9 mouse cellular contexts compared by ENCODE assay signal in genomic region chr11:69706775-69707479, GRCm38 (mm10). TPM values are rescaled to one million over a fixed set of nuclear protein-coding genes. Genes with fewer than 3 reads are reported as not detected.
DNase-seq lines count a peak whose midpoint lies in the region; ATAC-seq and TF ChIP-seq lines count a peak whose summit lies in the region.
"Had no signal": no experiment of that assay in that cellular context is flagged by ENCODE, and none has a peak within 500 bp of the region (broad histone marks: within the 10 kb centered on the region; RNA-seq: fewer than 3 reads in every experiment).

No protein-coding gene starts in this region.

- ATAC-seq in Patski = peak; percentile 21
- no peak for ATAC-seq in forebrain, postnatal 0 days

- TF ChIP-seq CTCF in Patski (IDR thresholded peaks at IDR 0.05) = no peak
- TF ChIP-seq CTCF in cerebellum, adult 2 months (IDR thresholded peaks at IDR 0.05; ENCODE audit: borderline replicate concordance, insufficient read depth, low read depth, low read length) = no peak
- TF ChIP-seq CTCF in forebrain, postnatal 0 days (IDR thresholded peaks at IDR 0.05; ENCODE audit: low read depth) = no peak

- POLR2A ChIA-PET in Patski (lab: Charles Lee) = interaction anchor here (0.6 to 1.3 kb wide), 2 partner anchors 13 to 70 kb away, joined by 7 to 8 read pairs; no protein-coding TSS in a partner anchor

- peak overlapping the region; percentile 3 for H3K27ac ChIP-seq in cerebellum, adult 2 months (ENCODE audit: insufficient read depth, low read length)
- H3K27ac ChIP-seq in forebrain, postnatal 0 days (ENCODE audit: low read depth, low read length) = no peak overlapping the region
- H3K27ac ChIP-seq: limb, embryonic 15.5 days had no signal

- no peaks in the 10 kb centered on the region for H3K27me3 ChIP-seq in Patski
- no peaks in the 10 kb centered on the region for H3K27me3 ChIP-seq in cerebellum, adult 2 months (ENCODE audit: control insufficient read depth, insufficient read depth, low read length)
- H3K27me3 ChIP-seq in forebrain, postnatal 0 days (ENCODE audit: insufficient read depth, low read length) = no peaks in the 10 kb centered on the region
- H3K27me3 ChIP-seq: limb, embryonic 15.5 days had no signal

- no peak overlapping the region for H3K9ac ChIP-seq in forebrain, postnatal 0 days
- H3K9ac ChIP-seq: limb, embryonic 15.5 days had no signal

- CTCF ChIA-PET in Patski (lab: Charles Lee) = interaction anchor here (1.0 to 1.3 kb wide), 3 partner anchors 11 to 25 kb away, joined by 3 to 5 read pairs (median 4); partner anchors contain the start of gene Senp3

- TF ChIP-seq POLR2A in cerebellum, adult 2 months (IDR thresholded peaks at IDR 0.05; ENCODE audit: borderline replicate concordance, insufficient read depth, low read length) = peak; percentile 26; the same call in 1 of the 2 replicates

- no peak overlapping the region for H3K4me3 ChIP-seq in cerebellum, adult 2 months (replicated peaks; ENCODE audit: insufficient read depth, low read depth, low read length)
- H3K4me3 ChIP-seq in forebrain, postnatal 0 days (ENCODE audit: low read depth, low read length) = no peak overlapping the region
- H3K4me3 ChIP-seq: limb, embryonic 15.5 days had no signal

- no peaks in the 10 kb centered on the region for H3K36me3 ChIP-seq in forebrain, postnatal 0 days (ENCODE audit: insufficient read depth)
- H3K36me3 ChIP-seq: limb, embryonic 15.5 days had no signal

- peak; percentile 51 to 62 for DNase-seq in layer of hippocampus, postnatal 10 days (ENCODE audit: low spot score in 2 of 2)
- DNase-seq in layer of hippocampus, adult 8-10 months (ENCODE audit: low spot score in 2 of 2) = no peak
- DNase-seq in Patski (ENCODE audit: low read depth, low spot score) = no peak
- DNase-seq in cerebellum, adult 2 months = peak; percentile 98 to 99
- peak; percentile 72 to 80 for DNase-seq in heart, postnatal 36 days
- peak; percentile 61 for DNase-seq in testis, postnatal 14 days (ENCODE audit: low spot score)
- DNase-seq in spleen, postnatal 14 days (ENCODE audit: low spot score in 2 of 2) = no peak
- DNase-seq in forebrain, postnatal 0 days = no peak

- intact Hi-C loops in heart, postnatal 36 days (cut with DNase I) = no loop called here

- no peak overlapping the region for H3K4me2 ChIP-seq in forebrain, postnatal 0 days (ENCODE audit: low read depth)
- H3K4me2 ChIP-seq: limb, embryonic 15.5 days had no signal

- peaks cover 34% of the 10 kb centered on the region for H3K4me1 ChIP-seq in cerebellum, adult 2 months (ENCODE audit: control insufficient read depth, insufficient read depth, low read length)
- H3K4me1 ChIP-seq in forebrain, postnatal 0 days (ENCODE audit: insufficient read depth) = 0 out of 2 replicates have a peak, but pooled peaks cover 2% of the 10 kb centered on the region

- H3K9me3 ChIP-seq in forebrain, postnatal 0 days (ENCODE audit: low read length) = no peaks in the 10 kb centered on the region
- H3K9me3 ChIP-seq: limb, embryonic 15.5 days had no signal

- in situ Hi-C loops in Patski (cut with MboI; ENCODE audit: low pct_unique_long_range_greater_than_20kb) = no loop called here

- 4% methylated on average over 6 of the region's 6 CpGs for WGBS in cerebellum, adult 2 months
- 44% methylated on average over 6 of the region's 6 CpGs for WGBS in forebrain, postnatal 0 days

RNA-seq across cellular contexts. Expression of gene Tnfsfm13, which starts 11.0 kb away (rescaled TPM):
- under 1 TPM; 0.69 to 0.76 TPM for total RNA-seq in layer of hippocampus, postnatal 10 days (2021)
- 1 to 10 TPM in 3 of 4 experiments, under 1 TPM in 1; 0.83 to 2.2 (median 1.3) TPM for total RNA-seq in layer of hippocampus, adult 8-10 months (2022)
- polyA plus RNA-seq in Patski (2021) = 7.2 TPM
- 3.3 and 4.2 TPM in 2 replicates for polyA plus RNA-seq in cerebellum, adult 2 months (2012; rRNA removed)
- 1 to 10 TPM; 4.4 to 4.6 TPM for total RNA-seq in heart, postnatal 36 days (2021)
- total RNA-seq in forebrain, postnatal 0 days (2014; rRNA removed) = 0.95 and 4.4 TPM in 2 replicates
- polyA plus RNA-seq in forebrain, postnatal 0 days (2015; fragmentation: Nextera tagmentation; extraction: Ambion mirVana) = 1.4 and 2.1 TPM in 2 replicates

RNA-seq across cellular contexts. Expression of gene Tnfsf12, which starts 11.3 kb away (rescaled TPM):
- total RNA-seq in layer of hippocampus, postnatal 10 days (2021) = 1 to 10 TPM; 6.7 to 8.3 TPM
- 10 to 100 TPM in 3 of 4 experiments, 1 to 10 TPM in 1; 9.5 to 17.3 (median 14.4) TPM for total RNA-seq in layer of hippocampus, adult 8-10 months (2022)
- 26.6 TPM for polyA plus RNA-seq in Patski (2021)
- polyA plus RNA-seq in cerebellum, adult 2 months (2012; rRNA removed) = 31.2 and 35.3 TPM in 2 replicates
- total RNA-seq in heart, postnatal 36 days (2021) = 10 to 100 TPM; 16.3 to 21.0 TPM
- total RNA-seq in forebrain, postnatal 0 days (2014; rRNA removed) = 3.3 and 6.7 TPM in 2 replicates
- 4.3 and 7.4 TPM in 2 replicates for polyA plus RNA-seq in forebrain, postnatal 0 days (2015; fragmentation: Nextera tagmentation; extraction: Ambion mirVana)

RNA-seq across cellular contexts. Expression of gene Tnfsf13, which starts 21.3 kb away (rescaled TPM):
- total RNA-seq in layer of hippocampus, postnatal 10 days (2021) = 1 to 10 TPM; 1.1 to 1.2 TPM
- total RNA-seq in layer of hippocampus, adult 8-10 months (2022) = 1 to 10 TPM; 2.9 to 3.8 (median 3.2) TPM
- 5.0 TPM for polyA plus RNA-seq in Patski (2021)
- polyA plus RNA-seq in cerebellum, adult 2 months (2012; rRNA removed) = 4.8 and 4.9 TPM in 2 replicates
- total RNA-seq in heart, postnatal 36 days (2021) = 1 to 10 TPM; 1.4 to 2.4 TPM
- 1.3 TPM in 1 of 2 replicates, not detected in the other for total RNA-seq in forebrain, postnatal 0 days (2014; rRNA removed)
- 0.48 and 0.61 TPM in 2 replicates for polyA plus RNA-seq in forebrain, postnatal 0 days (2015; fragmentation: Nextera tagmentation; extraction: Ambion mirVana)

RNA-seq across cellular contexts. Expression of gene Senp3, which starts 25.0 kb away (rescaled TPM):
- total RNA-seq in layer of hippocampus, postnatal 10 days (2021) = 10 to 100 TPM; 88.0 to 98.7 TPM
- 100 to 1,000 TPM in 3 of 4 experiments, 10 to 100 TPM in 1; 82.9 to 123 (median 105) TPM for total RNA-seq in layer of hippocampus, adult 8-10 months (2022)
- 116 TPM for polyA plus RNA-seq in Patski (2021)
- 110 and 152 TPM in 2 replicates for polyA plus RNA-seq in cerebellum, adult 2 months (2012; rRNA removed)
- total RNA-seq in heart, postnatal 36 days (2021) = 10 to 100 TPM; 30.4 to 31.8 TPM
- total RNA-seq in forebrain, postnatal 0 days (2014; rRNA removed) = 79.2 and 82.4 TPM in 2 replicates
- 60.6 and 77.6 TPM in 2 replicates for polyA plus RNA-seq in forebrain, postnatal 0 days (2015; fragmentation: Nextera tagmentation; extraction: Ambion mirVana)

RNA-seq across cellular contexts. Expression of gene Eif4a1, which starts 34.7 kb away (rescaled TPM):
- 100 to 1,000 TPM; 492 to 501 TPM for total RNA-seq in layer of hippocampus, postnatal 10 days (2021)
- 100 to 1,000 TPM; 319 to 328 (median 325) TPM for total RNA-seq in layer of hippocampus, adult 8-10 months (2022)
- polyA plus RNA-seq in Patski (2021) = 592 TPM
- polyA plus RNA-seq in cerebellum, adult 2 months (2012; rRNA removed) = 316 and 321 TPM in 2 replicates
- 100 to 1,000 TPM; 188 to 222 TPM for total RNA-seq in heart, postnatal 36 days (2021)
- total RNA-seq in forebrain, postnatal 0 days (2014; rRNA removed) = 1,003 and 1,045 TPM in 2 replicates
- 614 and 772 TPM in 2 replicates for polyA plus RNA-seq in forebrain, postnatal 0 days (2015; fragmentation: Nextera tagmentation; extraction: Ambion mirVana)

Comparison
In these comparisons a context has a peak if more than half of its experiments do, and no peak if none do; other contexts are left out.
1. DNase-seq: peak in layer of hippocampus, postnatal 10 days (2 of 2), cerebellum, adult 2 months (2 of 2), heart, postnatal 36 days (2 of 2) and testis, postnatal 14 days (single experiment); none in layer of hippocampus, adult 8-10 months (0 of 2), Patski (single experiment), spleen, postnatal 14 days (0 of 2) and forebrain, postnatal 0 days (single experiment).